Mouse (Mus musculus): ENCODE measurements around the gene Cst3.

The Cst3 gene

GRCm38 (mm10) chr2:148856630-148857400 is 18.7 kb downstream of the Cst3 start:
- in situ Hi-C loops (cut with MseI, MboI), result no loop called here

GRCm38 (mm10) chr2:148851116-148851906 is 24.2 kb downstream of the Cst3 start:
- in situ Hi-C loops (cut with MseI, MboI), result loop anchor here (5.0 kb wide), 1 partner anchor 51 kb away; no protein-coding TSS in a partner anchor

- in situ Hi-C loops (cut with MseI, MboI), result no loop called here
These were observed 36.3 kb downstream of the Cst3 start for GRCm38 (mm10) chr2:148839224-148839623.

GRCm38 (mm10) chr2:148838075-148838777 is 37.3 kb downstream of the Cst3 start:
- in situ Hi-C loops (cut with MseI, MboI), result no loop called here

GRCm38 (mm10) chr2:148834912-148835311 is 40.6 kb downstream of the Cst3 start, which contains the start of gene Cst9:
TSS of gene Cst9 (plus strand) at chr2:148835147.
- in situ Hi-C loops (cut with MseI, MboI), result no loop called here

- in situ Hi-C loops (cut with MseI, MboI), result no loop called here
These were observed 49.5 kb downstream of the Cst3 start for GRCm38 (mm10) chr2:148825986-148826385.

Measured in mouse trophoblast stem cell (cell line).